Mouse (Mus musculus) erythroblast, embryonic 14.5 days (primary cell): ENCODE results near the gene Sgcg.

ENCODE experiments used
- GATA1 ChIP-seq: IDR thresholded peaks from 2 replicates; pipeline ENCODE4 v1.6.1; 2012; ENCODE audit warnings: low read length, inconsistent platforms, mixed read lengths
- TAL1 ChIP-seq: IDR thresholded peaks from 3 replicates; pipeline ENCODE4 v1.6.1; 2012; ENCODE audit warnings: low read length, inconsistent platforms, mixed read lengths

DNA sequence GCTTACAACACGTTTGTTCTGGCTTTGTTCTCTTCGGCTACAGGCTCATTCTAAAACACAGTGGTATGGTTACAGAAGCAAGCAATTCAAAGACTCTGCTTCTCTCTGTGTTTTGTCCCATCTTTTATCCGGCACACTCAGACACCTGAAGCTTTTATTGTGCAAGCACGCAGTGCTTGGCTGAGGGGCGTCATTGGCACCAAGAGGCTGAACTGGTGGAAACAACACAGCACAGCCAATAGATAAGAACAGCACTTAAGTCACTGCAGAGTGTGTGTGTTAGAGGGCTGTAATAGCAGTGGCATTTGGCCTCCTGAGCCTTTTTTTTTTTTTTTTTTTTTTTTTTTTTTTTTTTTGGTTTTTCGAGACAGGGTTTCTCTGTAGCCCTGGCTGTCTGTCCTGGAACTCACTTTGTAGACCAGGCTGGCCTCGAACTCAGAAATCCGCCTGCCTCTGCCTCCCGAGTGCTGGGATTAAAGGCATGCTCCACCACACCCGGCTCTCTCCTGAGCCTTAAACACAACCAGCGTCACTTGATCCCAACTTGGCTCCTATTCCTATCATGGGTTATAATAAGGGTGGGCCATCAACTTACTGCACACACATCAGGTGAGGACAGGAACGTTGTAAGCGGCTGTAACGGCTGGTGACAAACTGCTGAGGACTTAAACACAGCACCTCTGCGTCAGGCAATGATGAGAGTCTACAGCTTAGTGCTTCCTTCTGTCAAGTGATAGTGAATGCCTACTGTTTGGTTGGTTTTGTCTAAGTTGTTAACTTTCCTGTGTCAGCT, 5.5 kb downstream of the Sgcg start:
- TF ChIP-seq GATA1 (no peak), TAL1 (0 out of 3 replicates have a peak, but pooled peaks have one; percentile 8)
